Mouse (Mus musculus): ENCODE data around the gene Ankrd13d. TPM values are rescaled to one million over a fixed set of nuclear protein-coding genes. Genes with fewer than 3 reads are reported as not detected.

The Ankrd13d gene
- polyA plus RNA-seq, 1 experiment: 16.1 TPM

- Histone ChIP-seq H3K27me3 (ENCODE audit: control insufficient read depth, insufficient read depth, low read length) (no peaks in the 10 kb centered on the region), H3K27ac (ENCODE audit: insufficient read depth, low read length) (no peak overlapping the region), H3K36me3 (ENCODE audit: control insufficient read depth, insufficient read depth, low read length) (peaks cover 80% of the 10 kb centered on the region), H3K4me3 (ENCODE audit: extremely low read depth, insufficient read depth, insufficient read length) (no peak overlapping the region), H3K4me1 (ENCODE audit: control insufficient read depth, insufficient read depth, insufficient read length) (no peaks in the 10 kb centered on the region)
- DNase-seq (ENCODE audit: low read depth in 1 of 2, low spot score in 2 of 2): no peak
- WGBS: 90% methylated on average over 3 of the region's 3 CpGs
- TF ChIP-seq CTCF (IDR thresholded peaks at IDR 0.05; ENCODE audit: extremely low read depth, insufficient read depth, insufficient read length, insufficient replicate concordance) (no peak), POLR2A (IDR thresholded peaks at IDR 0.05; ENCODE audit: low read depth, low read length) (no peak)
These were observed 39.2 kb upstream of the Ankrd13d start for GRCm38 (mm10) chr19:4322134-4322533.

DNA sequence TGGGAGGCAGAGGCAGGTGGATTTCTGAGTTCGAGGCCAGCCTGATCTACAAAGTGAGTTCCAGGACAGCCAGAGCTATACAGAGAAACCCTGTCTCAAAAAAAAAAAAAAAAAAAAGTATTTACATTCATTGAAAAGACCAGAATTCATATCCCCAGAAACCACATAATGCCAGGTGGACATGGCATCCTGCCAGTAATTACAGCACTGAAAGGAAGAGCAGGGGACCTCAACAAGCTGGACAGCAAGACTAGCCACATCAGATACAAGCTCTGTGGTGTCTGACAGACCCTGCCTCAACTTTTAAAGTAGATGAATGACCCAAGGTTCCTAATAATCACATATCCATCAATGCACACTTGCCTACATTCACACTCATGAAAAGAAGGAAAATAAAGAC is 38.7 kb upstream of the Ankrd13d start:
- DNase-seq (ENCODE audit: low read depth in 1 of 2, low spot score in 2 of 2): no peak
- Histone ChIP-seq H3K4me1 (ENCODE audit: control insufficient read depth, insufficient read depth, insufficient read length) (no peaks in the 10 kb centered on the region), H3K36me3 (ENCODE audit: control insufficient read depth, insufficient read depth, low read length) (peaks cover 78% of the 10 kb centered on the region), H3K4me3 (ENCODE audit: extremely low read depth, insufficient read depth, insufficient read length) (no peak overlapping the region), H3K27me3 (ENCODE audit: control insufficient read depth, insufficient read depth, low read length) (no peaks in the 10 kb centered on the region), H3K27ac (ENCODE audit: insufficient read depth, low read length) (no peak overlapping the region)
- 94% methylated on average over 1 of the region's 1 CpGs for WGBS
- TF ChIP-seq POLR2A (IDR thresholded peaks at IDR 0.05; ENCODE audit: low read depth, low read length) (no peak), CTCF (IDR thresholded peaks at IDR 0.05; ENCODE audit: extremely low read depth, insufficient read depth, insufficient read length, insufficient replicate concordance) (no peak)

DNA sequence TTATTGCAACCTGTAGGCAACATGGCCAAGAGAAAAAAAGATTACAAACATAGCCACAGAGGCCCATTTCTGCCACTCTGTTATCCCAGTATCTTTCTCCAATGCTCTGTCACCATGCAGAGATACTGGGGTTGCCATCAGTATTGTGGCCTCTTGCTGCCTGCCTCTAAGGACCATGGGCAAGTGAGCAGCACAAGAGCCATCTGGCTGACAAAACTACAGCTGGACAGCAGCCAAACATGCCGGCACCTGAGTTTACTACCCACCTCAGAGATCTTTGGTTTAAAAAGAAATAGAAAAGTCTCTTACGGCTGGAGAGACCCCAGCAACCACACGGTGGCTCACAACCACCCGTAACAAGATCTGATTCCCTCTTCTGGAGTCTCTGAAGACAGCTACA is 36.3 kb upstream of the Ankrd13d start:
- no peak overlapping the region for H3K27ac ChIP-seq (ENCODE audit: insufficient read depth, low read length)
- DNase-seq (ENCODE audit: low read depth in 1 of 2, low spot score in 2 of 2): no peak
- no peak overlapping the region for H3K4me3 ChIP-seq (ENCODE audit: extremely low read depth, insufficient read depth, insufficient read length)
- peaks cover 60% of the 10 kb centered on the region for H3K36me3 ChIP-seq (ENCODE audit: control insufficient read depth, insufficient read depth, low read length)
- no peaks in the 10 kb centered on the region for H3K4me1 ChIP-seq (ENCODE audit: control insufficient read depth, insufficient read depth, insufficient read length)
- 88% methylated on average over 4 of the region's 4 CpGs for WGBS
- no peak for TF ChIP-seq POLR2A (IDR thresholded peaks at IDR 0.05; ENCODE audit: low read depth, low read length)
- H3K27me3 ChIP-seq (ENCODE audit: control insufficient read depth, insufficient read depth, low read length): no peaks in the 10 kb centered on the region

DNA sequence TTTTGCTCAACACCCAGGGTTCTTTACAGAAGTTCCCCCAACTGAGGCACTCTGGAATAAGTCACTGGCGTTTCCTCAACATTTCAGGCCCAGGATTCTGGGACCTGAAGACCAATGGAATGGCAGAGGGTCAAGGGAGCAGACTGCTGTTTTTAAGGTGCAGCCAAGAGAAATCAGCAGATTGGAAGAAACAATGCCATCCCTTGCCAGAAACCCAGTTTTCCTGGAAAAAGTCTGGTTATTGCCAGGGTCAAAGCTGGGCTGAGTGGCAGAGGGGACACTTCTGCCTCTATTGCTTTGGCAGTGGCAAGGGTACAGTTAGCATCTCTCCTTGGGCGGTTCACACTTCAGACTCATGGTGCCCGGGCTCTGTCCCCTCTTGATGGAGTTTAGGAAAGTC is 34.2 kb upstream of the Ankrd13d start:
- DNase-seq (ENCODE audit: low read depth in 1 of 2, low spot score in 2 of 2): no peak
- Histone ChIP-seq H3K4me1 (ENCODE audit: control insufficient read depth, insufficient read depth, insufficient read length) (no peaks in the 10 kb centered on the region), H3K4me3 (ENCODE audit: extremely low read depth, insufficient read depth, insufficient read length) (no peak overlapping the region), H3K27ac (ENCODE audit: insufficient read depth, low read length) (no peak overlapping the region), H3K36me3 (ENCODE audit: control insufficient read depth, insufficient read depth, low read length) (peaks cover 48% of the 10 kb centered on the region), H3K27me3 (ENCODE audit: control insufficient read depth, insufficient read depth, low read length) (no peaks in the 10 kb centered on the region)
- 95% methylated on average over 3 of the region's 3 CpGs for WGBS
- TF ChIP-seq POLR2A (IDR thresholded peaks at IDR 0.05; ENCODE audit: low read depth, low read length) (no peak), CTCF (IDR thresholded peaks at IDR 0.05; ENCODE audit: extremely low read depth, insufficient read depth, insufficient read length, insufficient replicate concordance) (no peak)

GRCm38 (mm10) chr19:4315223-4315944 is 32.4 kb upstream of the Ankrd13d start:
- Histone ChIP-seq H3K27ac (ENCODE audit: insufficient read depth, low read length) (no peak overlapping the region), H3K36me3 (ENCODE audit: control insufficient read depth, insufficient read depth, low read length) (peaks cover 33% of the 10 kb centered on the region), H3K4me1 (ENCODE audit: control insufficient read depth, insufficient read depth, insufficient read length) (no peaks in the 10 kb centered on the region), H3K27me3 (ENCODE audit: control insufficient read depth, insufficient read depth, low read length) (no peaks in the 10 kb centered on the region), H3K4me3 (ENCODE audit: extremely low read depth, insufficient read depth, insufficient read length) (no peak overlapping the region)
- TF ChIP-seq CTCF (IDR thresholded peaks at IDR 0.05; ENCODE audit: extremely low read depth, insufficient read depth, insufficient read length, insufficient replicate concordance): no peak
- no peak for TF ChIP-seq POLR2A (IDR thresholded peaks at IDR 0.05; ENCODE audit: low read depth, low read length)
- DNase-seq (ENCODE audit: low read depth in 1 of 2, low spot score in 2 of 2): no peak
- WGBS: 86% methylated on average over 6 of the region's 6 CpGs

DNA sequence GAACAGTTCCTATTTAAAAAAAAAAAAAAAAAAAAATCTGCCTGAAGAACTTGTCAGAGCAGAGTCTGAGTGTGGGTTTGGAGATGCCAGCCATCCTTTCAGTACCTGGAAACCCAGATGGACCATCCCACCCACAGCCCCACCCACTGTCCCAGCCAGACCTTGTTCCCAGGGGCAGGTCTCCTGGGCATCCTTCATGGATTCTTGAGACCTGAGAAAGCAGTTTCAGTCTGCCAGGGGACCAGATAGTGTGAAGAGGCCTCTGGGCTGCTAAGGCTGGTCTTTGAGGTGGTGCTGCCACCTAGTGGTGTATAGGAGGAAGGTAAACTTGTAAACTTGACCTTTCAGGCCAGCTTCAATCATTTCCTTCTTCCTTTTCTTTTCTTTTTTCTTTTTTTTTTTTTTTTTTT is 26.8 kb upstream of the Ankrd13d start:
- Histone ChIP-seq H3K4me3 (ENCODE audit: extremely low read depth, insufficient read depth, insufficient read length) (no peak overlapping the region), H3K27me3 (ENCODE audit: control insufficient read depth, insufficient read depth, low read length) (no peaks in the 10 kb centered on the region), H3K4me1 (ENCODE audit: control insufficient read depth, insufficient read depth, insufficient read length) (peaks cover 4% of the 10 kb centered on the region; the same call in 1 of the 2 replicates), H3K36me3 (ENCODE audit: control insufficient read depth, insufficient read depth, low read length) (no peaks in the 10 kb centered on the region), H3K27ac (ENCODE audit: insufficient read depth, low read length) (no peak overlapping the region)
- TF ChIP-seq CTCF (IDR thresholded peaks at IDR 0.05; ENCODE audit: extremely low read depth, insufficient read depth, insufficient read length, insufficient replicate concordance): peak; percentile 88; the same call in 1 of the 2 replicates
- TF ChIP-seq POLR2A (IDR thresholded peaks at IDR 0.05; ENCODE audit: low read depth, low read length): no peak
- DNase-seq (ENCODE audit: low read depth in 1 of 2, low spot score in 2 of 2): peak; percentile 63 to 71

DNA sequence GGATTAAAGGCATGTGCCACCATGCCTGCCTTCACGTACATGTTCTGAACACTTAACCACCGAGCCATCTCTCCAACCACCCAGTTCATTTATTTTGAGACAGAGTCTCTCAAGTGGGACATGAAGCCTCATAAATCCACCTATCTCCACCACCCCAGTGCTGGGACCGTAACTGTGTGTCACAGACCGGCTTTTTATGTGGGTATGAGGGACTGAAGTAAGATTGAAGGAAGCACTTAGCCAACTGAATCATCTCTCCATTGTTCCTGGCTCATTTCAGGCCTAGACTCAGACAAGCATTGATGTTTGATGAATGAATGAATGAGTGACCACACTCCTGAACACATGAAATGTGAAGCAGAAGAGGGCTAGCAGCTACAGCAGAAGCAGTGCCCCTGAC is 26.4 kb upstream of the Ankrd13d start:
- no peak for DNase-seq (ENCODE audit: low read depth in 1 of 2, low spot score in 2 of 2)
- 95% methylated on average over 4 of the region's 4 CpGs for WGBS
- H3K36me3 ChIP-seq (ENCODE audit: control insufficient read depth, insufficient read depth, low read length): no peaks in the 10 kb centered on the region
- peaks cover 4% of the 10 kb centered on the region; the same call in 1 of the 2 replicates for H3K4me1 ChIP-seq (ENCODE audit: control insufficient read depth, insufficient read depth, insufficient read length)
- H3K27me3 ChIP-seq (ENCODE audit: control insufficient read depth, insufficient read depth, low read length): no peaks in the 10 kb centered on the region
- no peak overlapping the region for H3K27ac ChIP-seq (ENCODE audit: insufficient read depth, low read length)
- no peak overlapping the region for H3K4me3 ChIP-seq (ENCODE audit: extremely low read depth, insufficient read depth, insufficient read length)
- TF ChIP-seq CTCF (IDR thresholded peaks at IDR 0.05; ENCODE audit: extremely low read depth, insufficient read depth, insufficient read length, insufficient replicate concordance) (no peak), POLR2A (IDR thresholded peaks at IDR 0.05; ENCODE audit: low read depth, low read length) (no peak)
